Mouse (Mus musculus): ENCODE data around the gene Hp.

The Hp gene

DNA sequence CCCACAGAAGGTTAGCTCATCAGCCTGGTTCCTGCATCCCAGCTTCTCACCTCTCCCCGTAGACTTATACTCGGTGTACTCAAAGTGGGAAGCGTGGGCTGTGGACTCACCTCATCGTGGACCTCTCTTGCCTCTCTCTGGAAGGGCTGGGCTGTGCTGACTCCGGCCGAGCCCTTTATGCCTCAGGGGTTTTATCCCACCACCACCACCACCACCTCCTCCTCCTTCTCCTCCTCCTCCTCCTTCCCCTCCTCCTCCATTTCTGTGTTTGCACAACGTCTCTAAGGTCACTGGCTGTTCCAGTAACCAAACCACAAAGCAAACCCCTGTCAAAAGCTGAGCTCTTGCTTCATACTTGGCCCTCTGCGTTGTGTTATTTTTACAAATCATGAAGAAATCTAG, at the start of gene Hp:
Gene Hp (minus strand): TSS at position 273 of the 402 bp plus-strand sequence.
- no peak for DNase-seq

DNA sequence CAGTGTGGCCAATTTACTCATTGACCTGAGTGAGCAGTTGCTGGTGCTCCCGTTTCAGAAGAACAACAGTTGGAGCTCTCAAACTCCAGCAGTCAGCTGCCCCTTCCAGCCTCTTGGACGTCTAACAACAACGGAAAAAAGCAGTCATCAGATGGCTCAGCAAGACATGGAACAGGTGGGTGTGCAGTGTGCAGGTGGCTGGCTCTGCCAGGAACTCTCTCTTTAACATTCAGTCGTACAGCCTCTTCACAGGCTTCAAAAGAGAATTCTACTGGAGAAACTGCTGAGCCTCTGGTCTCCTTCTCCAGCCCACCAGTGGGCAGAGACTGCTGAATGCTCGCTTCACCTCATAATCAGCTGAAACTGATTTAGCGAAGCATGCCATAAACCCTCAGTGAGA, 49.7 kb upstream of the Hp start:
- no peak for DNase-seq

DNA sequence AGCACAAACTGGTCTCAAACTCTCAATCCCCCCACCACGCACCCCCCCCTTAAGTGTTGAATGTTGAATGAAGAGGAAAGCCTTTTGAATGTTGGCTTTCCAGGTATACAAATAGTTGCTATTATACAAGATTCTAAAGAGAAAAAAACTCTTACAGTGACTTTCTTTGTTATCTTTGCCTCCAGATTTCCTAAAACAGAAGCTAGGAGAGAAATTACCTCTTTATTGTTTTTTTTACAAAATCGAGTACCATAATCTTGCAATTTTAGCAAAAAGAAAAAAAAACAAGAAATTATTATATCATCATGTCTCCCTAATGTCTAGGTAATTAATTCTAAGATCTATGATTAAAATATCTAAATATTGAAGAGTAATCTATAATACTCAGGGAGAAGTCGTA, 36.6 kb upstream of the Hp start:
- DNase-seq: no peak

GRCm38 (mm10) chr8:109614243-109615210, 35.6 kb upstream of the Hp start, which contains the start of gene Pkd1l3:
TSS of gene Pkd1l3 (plus strand) at chr8:109614517.
- peak; percentile 13 for DNase-seq

DNA sequence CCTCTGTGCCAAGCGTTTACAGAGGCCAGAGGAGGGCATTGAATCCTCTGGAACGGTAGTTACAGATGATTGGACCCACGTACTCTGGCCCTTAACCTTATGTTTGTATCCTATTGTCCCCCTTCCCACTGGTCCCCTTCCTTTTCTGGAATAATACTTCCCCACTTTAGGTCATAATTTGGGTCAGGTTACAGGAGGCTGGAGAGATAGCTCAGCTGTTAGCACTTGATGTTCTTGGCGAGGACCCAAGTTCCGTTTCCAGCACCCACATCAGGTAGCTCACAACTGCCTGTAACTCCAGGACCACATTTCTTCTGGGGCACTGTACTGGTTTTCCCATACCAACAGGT, 30.2 kb upstream of the Hp start:
- DNase-seq: peak; percentile 9

DNA sequence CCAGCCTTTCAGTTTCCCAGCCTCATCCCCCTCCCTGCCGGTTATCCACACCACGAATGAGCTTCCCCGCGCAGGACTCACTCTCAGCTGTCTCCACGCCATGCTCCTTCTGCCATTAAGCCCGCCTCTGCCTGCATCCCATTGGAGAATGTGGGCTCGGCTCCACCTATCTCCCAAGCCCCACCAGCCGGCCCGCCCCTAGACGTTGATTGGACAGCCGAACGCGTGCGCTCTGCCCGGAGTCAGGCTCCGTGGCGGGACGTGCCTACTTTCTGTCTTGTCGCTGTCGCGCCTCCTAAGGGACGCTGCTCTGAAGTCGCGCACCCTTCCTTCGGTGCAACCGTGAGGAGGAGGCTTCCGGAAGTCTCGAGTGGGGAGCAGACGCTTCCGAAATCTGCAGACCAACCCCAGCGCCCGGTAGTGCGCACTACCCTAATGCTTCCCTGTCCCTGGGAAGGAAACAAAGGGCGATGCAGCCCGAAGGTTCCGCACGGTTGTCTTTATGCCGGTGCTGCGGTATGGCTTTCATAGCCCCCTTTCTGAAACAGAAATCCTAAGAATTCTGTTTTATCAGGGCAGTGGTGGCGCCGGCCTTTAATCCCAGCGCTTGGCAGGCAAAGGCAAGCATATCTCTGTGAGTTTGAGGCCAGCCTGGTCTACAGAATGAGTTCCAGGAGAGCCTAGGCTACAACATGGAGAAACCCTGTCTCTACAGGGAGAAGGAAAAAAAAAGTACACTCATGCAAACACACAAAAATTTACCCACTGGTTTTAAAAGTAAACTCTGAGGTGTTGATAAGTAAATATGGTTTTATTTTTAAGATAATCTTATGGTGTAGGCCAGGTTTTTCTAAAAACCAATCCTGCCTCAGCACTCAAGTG, 29.5 kb upstream of the Hp start, which contains the start of gene Dhodh:
Gene Dhodh (minus strand): TSS at position 403 of the 882 bp plus-strand sequence.
- peak; percentile 97 for DNase-seq

GRCm38 (mm10) chr8:109607650-109608049, 28.7 kb upstream of the Hp start:
- DNase-seq: no peak

DNA sequence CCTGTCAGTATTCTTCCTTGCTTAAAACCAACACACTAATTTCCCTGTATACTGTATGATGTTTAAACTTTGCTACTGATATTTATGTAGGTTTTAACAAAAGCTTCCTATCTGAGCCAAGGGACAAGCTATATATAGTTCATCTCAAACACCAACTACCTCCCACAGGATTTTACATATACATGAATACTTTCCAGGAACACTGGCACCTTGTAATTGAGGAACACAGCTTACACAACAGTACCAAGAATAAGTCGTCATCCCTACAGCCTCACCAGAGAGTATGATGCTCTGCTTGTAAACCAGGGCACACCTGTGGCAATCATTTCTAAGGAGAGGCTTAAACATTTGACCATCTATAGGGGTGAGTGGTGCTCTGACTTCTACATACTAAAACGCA, 27.8 kb upstream of the Hp start:
- DNase-seq: no peak

- DNase-seq: peak; percentile 53
These were observed 16.9 kb upstream of the Hp start for GRCm38 (mm10) chr8:109595854-109596253.

DNA sequence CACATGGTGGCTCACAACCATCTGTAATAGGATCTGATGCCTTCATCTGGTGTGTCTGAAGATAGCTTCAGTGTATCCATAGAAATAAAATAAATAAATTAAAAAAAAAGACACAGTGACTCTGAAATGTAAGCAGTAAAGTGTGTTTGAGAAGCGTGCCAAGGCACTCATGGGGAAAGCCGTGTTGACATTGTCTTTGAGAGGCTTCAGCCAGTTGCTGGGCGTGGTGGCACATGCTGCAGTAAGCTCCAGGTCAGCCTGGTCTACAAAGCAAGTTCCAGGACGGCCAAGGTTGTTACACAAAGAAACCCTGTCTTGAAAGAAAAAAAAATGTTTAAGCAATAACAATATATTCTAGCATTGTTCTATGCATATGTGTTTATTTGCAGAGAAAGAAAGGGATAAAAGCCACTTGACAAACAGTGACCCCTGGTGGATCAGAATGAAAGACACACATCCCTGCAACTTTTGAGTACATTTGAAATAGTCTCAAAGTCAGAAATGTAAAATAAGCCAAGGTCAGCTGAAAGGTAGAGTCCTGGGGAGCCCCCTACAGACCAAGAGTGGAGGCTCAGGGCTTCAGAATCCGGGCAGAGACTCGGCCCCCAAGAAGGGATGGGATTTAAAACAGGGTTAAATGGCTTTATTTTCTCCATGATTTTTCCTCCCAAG, 14.3 kb upstream of the Hp start:
- peak; percentile 31 for DNase-seq

- no peak for DNase-seq
These were observed 13.2 kb upstream of the Hp start for GRCm38 (mm10) chr8:109592164-109592563.

DNA sequence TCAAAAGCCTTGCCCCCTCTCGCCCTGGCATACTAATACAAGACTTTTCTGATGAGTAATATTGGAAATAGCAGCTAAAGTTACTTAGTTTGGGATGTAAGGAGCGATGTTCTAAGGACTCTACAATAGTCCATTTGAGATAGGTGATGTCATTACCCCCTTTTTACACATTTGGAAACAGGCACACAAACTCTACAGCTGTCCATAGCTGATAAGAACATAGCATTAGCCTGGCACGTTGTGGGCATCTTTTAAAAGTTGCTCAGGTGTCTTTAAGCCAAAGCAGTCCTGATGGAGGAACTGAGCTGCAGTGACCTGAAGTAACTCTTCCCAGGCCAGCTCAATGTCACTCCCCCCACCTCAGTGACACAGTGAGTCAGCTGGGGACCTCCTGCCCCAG, 12.4 kb upstream of the Hp start:
- DNase-seq: no peak

- no peak for DNase-seq
These were observed 11.9 kb upstream of the Hp start for GRCm38 (mm10) chr8:109590901-109591300.

DNA sequence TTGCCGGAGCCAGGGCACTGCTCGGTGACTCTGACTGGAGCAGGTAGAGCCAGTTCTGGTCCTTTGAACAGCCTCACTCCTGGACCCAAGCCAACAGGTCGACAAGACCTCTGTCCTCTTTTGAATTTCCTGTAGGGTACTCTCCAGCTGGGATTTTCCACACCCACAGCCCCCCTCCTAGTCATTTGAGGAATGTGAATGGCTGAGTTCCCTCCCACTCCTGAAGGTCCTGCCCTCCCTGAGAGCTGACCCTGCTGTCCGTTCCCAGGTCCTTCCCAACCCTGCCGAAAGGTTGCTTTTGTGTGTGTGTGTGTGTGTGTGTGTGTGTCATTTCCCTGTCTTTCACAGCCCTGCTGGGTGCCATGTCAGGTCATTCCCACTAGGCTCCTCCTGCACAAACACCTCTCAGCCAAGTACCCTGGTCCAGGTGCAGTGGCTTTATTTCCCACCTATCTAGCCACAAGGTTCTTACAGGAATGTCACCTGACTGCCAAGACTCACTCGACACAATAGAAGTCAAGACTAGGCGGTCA, 8.1 kb upstream of the Hp start:
- DNase-seq: no peak

GRCm38 (mm10) chr8:109585652-109586051, 6.7 kb upstream of the Hp start:
- no peak for DNase-seq

DNA sequence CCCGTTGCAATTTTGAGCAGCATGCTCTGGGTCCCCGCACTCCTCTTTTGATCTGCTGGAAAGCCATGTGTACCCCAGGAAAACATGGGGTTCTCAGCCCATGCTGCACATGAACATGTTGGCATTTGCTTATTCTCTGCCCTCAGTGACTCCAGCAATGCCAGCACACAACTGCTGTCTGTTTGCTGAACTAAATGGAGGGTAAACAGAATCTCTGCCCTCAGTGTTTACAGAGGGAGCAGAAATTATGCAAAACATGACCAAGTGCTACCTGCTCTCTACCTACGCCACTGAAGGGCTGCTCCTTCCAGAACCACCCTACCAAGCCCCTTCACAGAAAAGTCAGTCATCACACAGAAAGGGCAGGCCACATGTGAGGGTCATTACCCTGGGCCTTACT, 5.9 kb upstream of the Hp start:
- DNase-seq: no peak

- DNase-seq: no peak
These were observed 5.3 kb upstream of the Hp start for GRCm38 (mm10) chr8:109584293-109584692.

DNA sequence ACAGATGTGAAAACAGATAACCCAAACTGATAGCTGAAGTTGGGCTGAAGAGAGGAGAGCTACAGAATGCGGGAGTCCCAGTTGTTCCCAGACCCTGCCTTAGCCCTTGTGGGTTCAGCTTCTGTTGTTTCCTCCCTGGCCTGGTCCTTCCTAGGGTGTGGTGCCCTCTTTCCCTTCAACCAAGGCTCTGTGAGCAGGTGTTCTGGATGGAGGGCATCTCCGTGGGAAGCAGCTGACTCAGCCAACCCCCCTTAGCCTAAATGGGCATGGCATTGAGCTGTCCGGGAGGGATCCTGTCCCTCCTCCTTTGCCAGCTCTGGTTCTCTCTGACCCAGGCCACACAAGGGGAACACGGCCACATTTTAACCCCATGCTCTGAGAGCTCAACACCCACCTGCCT, 2.7 kb downstream of the Hp start:
- no peak for DNase-seq

DNA sequence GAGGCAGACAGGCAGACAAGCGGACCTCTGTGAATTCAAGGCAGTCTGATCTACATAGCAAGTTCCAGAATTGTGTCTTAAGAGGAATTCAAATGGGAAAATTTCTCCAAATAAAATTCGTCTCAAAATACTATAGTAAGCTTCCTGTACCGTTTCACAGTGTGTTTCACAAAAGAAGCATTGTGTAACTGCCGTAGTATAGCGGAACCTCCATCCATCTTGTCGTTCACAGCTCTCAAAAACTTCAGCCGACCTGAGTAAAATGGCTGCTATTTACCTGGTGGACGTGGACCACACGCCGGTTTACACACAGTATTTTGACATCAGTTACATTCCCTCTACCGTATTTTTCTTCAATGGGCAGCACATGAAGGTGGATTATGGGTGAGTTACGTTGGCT, 7.8 kb downstream of the Hp start:
- DNase-seq: no peak

GRCm38 (mm10) chr8:109565498-109566333, 13.3 kb downstream of the Hp start, which contains the start of the genes Dhx38 and Txnl4b:
TSS of gene Dhx38 (minus strand) at chr8:109565861.
TSS of gene Txnl4b (plus strand) at chr8:109565892.
- DNase-seq: peak; percentile 97

DNA sequence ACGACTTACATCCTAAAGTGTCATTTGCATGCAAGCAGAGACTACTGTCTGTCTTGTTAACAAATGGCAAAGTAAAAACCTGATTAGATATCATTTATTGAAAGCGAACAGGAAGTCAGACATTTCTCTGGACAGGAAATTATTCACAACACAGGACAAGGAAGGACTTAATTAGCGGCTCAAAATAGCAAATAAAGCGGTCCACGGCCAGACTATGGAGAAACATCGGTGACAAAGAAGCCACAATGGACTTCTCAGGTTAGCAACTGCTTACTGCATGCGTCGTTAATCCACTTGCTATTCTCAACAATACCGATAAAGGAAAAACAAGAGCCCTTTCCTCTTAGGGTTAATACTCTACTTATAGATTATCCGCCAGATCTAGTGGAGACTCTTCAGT, 14.2 kb downstream of the Hp start:
- DNase-seq: no peak

DNA sequence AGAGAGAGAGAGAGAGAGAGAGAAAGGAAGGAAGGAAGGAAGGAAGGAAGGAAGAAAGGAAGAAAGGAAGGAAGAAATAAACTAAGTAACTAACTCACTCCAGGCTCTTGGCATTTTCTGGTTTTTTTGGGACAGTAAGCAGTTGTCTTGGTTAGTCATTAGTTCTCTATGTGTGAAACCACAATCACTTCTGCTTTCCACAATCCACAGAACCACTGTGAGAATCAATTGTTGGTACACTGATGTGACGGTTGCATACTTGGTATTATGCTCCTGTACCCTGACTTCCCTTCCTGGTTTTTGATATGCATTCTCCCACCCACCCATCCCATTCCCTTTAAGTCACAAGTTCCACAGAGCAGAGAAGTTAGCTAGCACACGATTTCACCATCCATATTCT, 15.1 kb downstream of the Hp start:
- DNase-seq: no peak
